Mouse (Mus musculus) induced T-regulatory cell, adult 2 months (primary cell): ENCODE results near the gene Scai.
A peak's percentile ranks its signal among the peaks of the same experiment; 100 is the strongest.

Experiments used
- DNase-seq: peaks from one replicate; pipeline ENCODE4 v3.0.0-alpha.2; 2012; ENCODE audit warnings: low read depth

Scai gene

DNA sequence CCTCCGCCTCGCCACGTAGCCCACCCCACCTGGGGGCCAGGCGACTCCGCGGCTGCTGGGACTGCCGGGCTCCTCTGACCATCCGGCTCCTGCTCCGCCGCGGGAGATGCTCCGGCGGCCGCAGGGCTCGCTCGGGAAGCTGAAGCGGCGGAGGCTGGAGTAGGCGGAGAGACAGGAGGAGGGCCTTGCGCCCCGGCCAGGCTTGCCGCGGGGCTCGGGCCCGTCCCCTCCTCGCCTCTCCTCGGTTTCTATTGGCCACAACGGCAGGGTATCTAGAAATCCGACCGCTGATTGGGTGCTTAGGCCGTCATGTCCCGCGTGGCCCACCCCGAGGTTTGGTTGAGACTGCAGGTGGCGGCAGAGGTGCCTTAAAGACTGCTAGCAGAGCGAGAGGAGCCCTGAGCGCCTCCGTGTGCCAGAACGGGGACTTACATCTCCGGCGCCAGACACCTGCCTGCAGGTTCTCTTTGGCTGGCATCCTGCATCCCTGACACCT is at the start of gene Scai:
Gene Scai, minus strand, starts transcription at position 174 of the 496 bp plus-strand sequence.
- peak; percentile 99 for DNase-seq

GRCm38 (mm10) chr2:39226731-39227130 is 36.2 kb upstream of the Scai start:
- DNase-seq, result no peak

DNA sequence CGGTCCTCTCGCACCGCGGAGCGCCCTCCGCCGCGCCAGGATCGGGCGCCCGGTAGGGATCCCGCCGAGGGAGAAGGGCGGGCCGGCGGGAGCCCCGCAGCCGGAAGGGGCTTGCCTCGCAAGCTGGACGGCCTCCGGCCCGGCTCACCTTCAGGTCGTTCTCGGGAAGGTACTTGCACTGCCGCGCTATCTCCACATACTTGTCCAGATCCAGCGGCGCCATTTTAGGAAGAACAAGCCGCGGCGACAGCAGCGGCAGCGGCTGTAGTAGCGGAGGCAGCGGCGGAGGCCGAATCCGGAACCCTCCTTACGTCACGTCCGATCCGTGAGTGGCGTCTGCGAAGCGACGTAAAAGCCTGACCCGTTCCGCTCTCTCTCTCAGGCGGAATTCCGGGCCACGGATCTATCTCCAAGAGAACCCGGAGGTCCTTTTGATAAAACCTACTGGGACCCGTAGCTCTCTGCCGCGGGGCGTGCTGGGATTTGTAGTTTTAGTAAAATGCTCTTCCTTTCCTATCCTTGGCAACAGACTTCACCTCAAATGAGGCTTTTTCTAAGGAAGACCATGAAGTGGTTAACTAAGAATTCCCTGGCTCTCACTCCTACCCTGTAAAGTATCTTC is 35.6 kb upstream of the Scai start, which contains the start of gene Ppp6c:
Gene Ppp6c, minus strand, starts transcription at position 433 of the 622 bp plus-strand sequence.
- DNase-seq, result peak; percentile 96

GRCm38 (mm10) chr2:39225331-39226018 is 34.9 kb upstream of the Scai start:
- DNase-seq, result peak; percentile 56

DNA sequence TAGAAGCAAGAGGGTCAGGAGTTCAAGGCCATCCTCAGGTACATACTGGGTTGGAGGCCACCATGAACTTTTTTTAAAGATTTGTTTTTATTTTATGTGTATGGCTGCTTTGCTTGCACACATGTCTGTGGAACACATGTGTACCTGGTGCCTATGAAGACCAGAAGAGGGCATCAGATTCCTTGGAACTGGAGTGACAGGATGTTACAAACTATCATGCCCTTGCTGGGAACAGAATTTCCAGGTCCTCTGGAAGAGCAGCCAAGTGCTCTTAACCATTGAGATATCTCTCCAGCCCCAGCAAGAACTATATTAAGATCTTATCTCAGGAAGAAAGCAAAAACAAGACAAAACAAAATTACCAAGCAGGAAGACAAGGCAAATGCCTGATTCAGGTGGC is 34.1 kb upstream of the Scai start:
- DNase-seq, result peak; percentile 39

DNA sequence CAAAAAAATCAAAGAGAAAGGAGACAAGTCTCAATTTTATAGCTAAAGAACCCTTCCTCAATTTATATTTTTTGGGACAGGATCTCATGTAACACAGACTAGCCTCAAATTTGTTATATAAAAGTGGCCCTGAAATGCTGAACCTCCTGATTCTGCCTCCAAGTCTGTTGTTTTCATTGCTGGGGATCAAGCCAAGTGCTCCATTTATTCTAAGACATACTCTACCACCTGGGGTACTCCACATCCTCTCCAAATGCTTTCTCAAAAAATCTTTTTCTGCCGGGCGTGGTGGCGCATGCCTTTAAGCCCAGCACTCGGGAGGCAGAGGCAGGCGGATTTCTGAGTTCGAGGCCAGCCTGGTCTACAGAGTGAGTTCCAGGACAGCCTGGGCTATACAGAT is 29.5 kb upstream of the Scai start:
- DNase-seq, result no peak

DNA sequence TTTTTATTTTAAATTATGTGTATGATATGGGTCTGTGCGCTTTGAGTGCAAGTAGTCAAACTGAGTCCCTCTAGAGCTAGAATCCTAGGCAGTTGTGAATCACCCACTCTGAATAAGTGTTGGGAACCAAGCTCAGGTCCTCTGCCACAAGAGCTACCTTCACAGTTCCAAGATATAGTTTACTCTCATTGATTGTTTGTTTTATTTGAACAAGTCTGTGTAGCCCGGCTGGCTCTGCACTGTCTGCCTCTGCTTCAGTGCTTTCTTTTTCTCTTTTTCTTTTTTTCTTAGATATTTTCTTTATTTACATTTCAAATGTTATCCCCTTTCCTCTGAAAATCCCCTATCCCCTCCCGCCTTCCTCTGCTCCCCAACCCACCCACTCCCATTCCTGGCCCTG is 28.5 kb upstream of the Scai start:
- DNase-seq, result no peak

DNA sequence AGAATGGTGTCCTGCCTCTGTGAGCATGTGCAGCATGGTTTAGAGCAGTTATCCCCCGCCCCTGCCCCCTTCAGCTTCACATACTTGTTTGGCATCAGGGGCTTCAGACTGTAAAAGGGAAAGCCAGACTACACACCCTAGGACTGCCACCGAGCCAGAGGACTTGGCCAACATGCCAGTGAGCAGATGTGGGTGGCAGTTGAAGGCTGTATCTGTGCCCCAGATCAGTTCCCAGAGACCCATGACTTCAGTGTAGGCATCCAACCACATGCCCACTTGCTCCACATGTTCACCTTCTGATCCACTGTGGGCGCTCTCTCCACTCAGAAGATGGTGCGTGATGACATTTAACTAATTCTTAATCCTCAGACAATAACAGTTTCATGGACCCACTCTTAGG is 26.6 kb upstream of the Scai start:
- DNase-seq, result no peak

DNA sequence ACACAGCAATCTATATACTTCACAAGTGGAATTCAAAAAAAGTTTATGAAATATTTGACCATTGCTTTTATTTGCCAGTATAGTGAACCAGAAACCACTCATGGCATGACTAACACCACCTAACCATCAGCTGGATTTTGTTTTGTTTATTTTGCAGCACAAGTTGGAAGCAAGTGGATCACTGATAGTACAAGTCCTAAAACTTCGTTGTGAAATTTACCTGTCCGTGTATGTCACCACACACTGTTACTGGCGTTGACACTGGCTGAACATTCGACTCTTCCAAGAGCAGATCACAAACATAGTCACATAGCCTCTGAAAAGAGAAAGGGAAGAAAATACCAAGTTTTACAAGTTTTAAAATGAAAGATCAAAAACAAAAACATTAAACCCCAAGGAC is 20.2 kb upstream of the Scai start:
- no peak for DNase-seq

- no peak for DNase-seq
These were observed 12.8 kb upstream of the Scai start for GRCm38 (mm10) chr2:39203359-39203758.

DNA sequence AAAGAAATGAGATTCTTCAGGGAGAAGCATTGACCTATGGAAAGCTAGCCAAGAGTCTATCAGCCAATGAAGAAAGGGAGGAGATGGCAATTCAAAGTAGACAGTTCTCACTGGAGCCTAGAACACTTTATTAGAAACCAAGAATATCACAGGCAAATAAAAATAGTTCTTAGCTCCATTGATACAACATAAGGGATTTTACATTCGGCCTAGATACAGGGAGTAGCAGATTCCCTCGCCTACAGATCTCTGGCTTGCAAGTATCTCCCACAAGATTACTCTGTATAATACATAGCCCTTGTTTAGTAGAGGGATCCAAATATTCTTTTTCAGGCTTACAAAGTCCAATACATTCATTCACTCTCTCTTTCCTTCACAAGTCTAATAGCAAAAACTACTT is 4.3 kb upstream of the Scai start:
- no peak for DNase-seq

DNA sequence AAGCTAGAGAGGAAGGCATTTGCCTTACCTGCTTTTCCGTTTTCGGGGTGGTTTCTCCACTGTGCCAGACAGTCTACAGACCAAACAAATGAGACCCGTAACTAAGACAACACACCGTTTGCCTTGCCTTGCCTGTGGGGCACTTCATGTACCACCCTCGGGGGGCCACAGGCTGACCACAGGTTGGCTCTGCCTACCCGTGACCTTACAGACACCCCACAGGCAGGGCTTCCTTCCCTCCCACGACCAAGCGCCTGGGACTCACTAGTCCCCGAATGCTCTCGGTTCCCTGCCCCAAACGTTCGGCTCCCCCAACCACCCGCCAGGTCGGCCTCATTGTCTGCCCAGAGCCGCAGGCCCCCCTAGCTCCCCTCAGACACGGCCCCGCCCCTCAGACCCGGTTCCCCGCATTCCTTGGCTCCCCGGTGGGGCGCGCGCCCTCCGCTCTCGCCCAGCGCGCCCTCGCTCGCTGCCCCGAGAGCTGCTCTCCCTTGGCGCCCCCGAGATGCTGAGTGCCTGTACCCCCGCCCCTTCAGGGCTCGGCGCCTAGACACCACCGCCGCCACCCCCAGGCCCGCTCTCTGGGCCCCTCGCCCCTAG is 473 bp downstream of the Scai start:
- peak; percentile 61 for DNase-seq

DNA sequence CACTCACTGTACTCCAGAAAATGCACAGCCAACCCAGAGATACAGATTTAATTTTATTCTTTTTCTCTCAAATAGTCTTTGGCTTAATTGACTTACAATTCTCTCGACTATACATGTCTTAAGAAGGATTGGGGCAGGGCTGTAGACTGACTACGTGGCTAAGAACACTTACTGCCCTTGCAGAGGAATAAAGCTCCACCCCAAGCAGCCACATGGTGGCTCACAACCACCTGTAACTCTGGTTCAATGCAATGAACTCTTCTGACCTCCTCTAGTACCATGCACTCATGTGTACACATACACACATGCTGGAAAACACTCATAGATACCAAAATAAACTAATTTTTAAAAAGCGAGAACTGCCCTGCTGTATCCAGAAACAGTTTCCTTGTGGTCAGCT is 4.6 kb downstream of the Scai start:
- DNase-seq, result peak; percentile 9

DNA sequence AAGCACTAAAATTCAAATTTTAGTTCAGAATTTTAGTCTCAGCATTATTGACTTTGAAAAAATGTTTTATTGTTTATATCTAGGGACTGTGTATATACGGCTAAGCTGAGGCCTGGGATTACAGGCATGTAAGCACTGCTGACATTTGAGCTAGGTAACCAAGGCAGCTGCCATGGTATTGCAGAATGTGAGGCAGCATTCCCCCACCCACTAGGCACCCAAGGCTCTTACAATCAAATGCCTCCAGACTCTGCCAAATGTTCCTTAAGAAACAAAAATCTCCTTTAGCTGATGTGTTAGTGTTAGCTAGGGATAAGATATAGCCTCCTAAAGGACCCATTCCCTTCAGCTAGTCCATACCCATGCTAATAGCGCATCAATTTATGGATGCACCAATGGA is 6.9 kb downstream of the Scai start:
- DNase-seq, result no peak

- DNase-seq, result no peak
These were observed 29.5 kb downstream of the Scai start for GRCm38 (mm10) chr2:39160996-39161395.

DNA sequence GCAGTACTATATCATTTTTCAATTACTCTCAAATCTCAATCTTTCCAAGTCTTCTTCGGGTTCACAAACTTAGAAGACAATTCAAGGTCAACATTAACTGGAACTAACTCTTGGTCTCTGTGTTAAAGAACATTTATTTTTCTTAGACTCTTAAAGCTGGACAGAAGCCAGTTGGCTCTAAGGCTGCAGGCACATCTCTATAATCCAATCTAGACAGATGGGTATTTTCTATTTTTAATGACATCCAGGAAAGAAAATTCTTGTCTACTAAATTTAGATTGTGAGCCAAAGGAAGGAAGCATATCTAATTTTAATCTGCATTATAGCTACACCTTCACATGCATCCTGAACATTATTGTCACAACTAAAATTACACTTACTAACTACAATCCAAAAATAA is 32.6 kb downstream of the Scai start:
- DNase-seq, result no peak

- DNase-seq, result no peak
These were observed 33.7 kb downstream of the Scai start for GRCm38 (mm10) chr2:39156821-39157220.

DNA sequence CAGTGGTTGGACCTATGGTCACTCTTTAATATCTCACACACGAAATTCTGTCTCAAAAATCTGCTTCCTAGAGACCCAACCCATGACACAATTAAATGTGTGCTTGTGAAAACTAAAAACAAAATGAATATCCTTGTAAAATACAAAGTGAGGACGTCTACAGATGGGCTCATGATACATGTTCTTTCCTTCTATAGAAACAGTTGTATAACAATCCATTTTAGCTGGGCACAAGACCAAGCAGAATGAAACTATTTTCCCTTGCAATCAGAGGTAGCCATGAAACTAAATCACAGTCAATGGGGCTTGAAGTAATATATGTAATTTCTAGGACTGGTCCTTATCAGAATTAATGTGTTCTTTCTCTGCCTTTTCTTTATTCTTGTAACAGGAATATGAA is 39.6 kb downstream of the Scai start:
- no peak for DNase-seq

DNA sequence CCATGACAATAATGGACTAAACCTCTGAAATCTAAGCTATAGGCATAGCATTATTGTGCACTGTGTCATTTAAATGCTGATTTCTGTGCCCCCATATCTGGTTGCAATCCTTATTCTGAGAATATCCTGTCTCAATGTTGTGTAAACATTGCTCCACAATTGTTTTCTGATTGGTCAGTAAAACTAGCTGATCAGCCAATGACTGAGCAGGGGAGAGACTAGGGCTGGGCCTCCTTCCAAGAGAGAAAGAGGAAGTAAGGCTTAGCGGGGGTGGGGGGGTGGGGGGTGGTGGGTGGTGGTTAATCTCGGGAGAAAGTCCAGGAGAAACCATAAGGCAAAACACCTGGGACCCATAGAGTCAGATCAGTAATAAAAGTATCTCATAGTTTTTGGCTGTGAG is 42.5 kb downstream of the Scai start:
- no peak for DNase-seq

DNA sequence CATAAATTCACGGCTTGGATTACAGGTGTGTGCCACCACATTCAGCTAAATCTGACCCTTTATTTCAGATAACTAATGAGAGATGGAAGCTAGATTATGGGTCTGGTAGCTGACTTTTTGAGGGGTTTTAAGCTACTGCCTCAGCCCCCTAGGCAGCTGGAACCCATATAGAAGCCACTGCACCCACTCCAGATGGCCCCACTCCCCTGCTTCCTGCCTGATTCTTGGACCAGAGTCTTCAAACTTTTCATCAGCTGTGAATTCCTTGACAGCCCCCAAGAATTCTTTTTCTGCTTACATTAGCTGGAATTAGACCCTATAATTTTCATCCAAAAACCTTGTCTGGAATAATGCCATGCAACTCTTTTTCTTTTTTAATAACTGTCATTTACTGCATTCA is 44.1 kb downstream of the Scai start:
- DNase-seq, result no peak

DNA sequence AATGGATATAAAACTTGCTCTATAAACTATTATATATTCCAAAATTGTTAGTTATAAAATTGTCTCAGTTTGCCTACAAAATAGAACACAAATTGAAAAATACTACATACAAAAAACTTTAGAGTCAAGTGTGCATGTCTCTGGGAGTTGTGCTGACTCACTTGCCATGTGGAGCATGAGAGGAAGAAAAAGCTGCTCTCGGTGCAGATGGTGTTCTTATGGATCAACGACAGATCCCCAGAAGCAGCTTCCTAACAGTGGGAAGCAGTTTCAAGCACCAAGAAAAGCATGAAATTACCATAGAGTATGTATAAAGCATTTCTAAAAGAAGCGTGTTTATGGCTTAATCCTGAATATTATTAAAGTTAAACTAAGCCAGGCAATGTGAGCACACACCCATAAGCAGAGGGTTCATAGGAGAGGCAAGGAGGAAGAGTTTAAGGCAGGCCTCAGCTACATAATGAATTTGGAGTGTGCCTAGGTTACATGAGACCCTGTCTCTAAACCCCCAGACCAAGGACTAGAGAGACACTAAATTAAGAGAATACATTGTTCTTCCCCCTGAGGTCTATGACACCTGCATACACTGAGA is 48.1 kb downstream of the Scai start:
- DNase-seq, result no peak

GRCm38 (mm10) chr2:39140586-39141455 is 49.7 kb downstream of the Scai start:
- DNase-seq, result no peak
